Mouse (Mus musculus) right cerebral cortex, postnatal 36 days (tissue): ENCODE results near the gene Ifrd2.
A peak's percentile ranks its signal among the peaks of the same experiment; 100 is the strongest.

Source experiments
- DNase-seq, 2 experiments: peaks; one replicate each; pipeline ENCODE4 v3.0.0; 2022; ENCODE audit warnings: low spot score in 2 of 2, mixed read lengths in 1 of 2

The Ifrd2 gene

GRCm38 (mm10) chr9:107620954-107621353 is 33.5 kb downstream of the Ifrd2 start:
- no peak for DNase-seq

GRCm38 (mm10) chr9:107624539-107624938 is 37.1 kb downstream of the Ifrd2 start:
- DNase-seq: no peak

- DNase-seq: no peak
Observed at GRCm38 (mm10) chr9:107624951-107625350, 37.5 kb downstream of the Ifrd2 start.

GRCm38 (mm10) chr9:107625351-107626128 is 38.1 kb downstream of the Ifrd2 start:
- no peak for DNase-seq

GRCm38 (mm10) chr9:107626158-107626843 is 38.9 kb downstream of the Ifrd2 start:
- no peak for DNase-seq

GRCm38 (mm10) chr9:107626844-107627277 is 39.4 kb downstream of the Ifrd2 start:
- peak in 1 of 2 experiments; percentile 56 for DNase-seq

- DNase-seq: no peak
Observed at GRCm38 (mm10) chr9:107627387-107628255, 40.2 kb downstream of the Ifrd2 start.

- DNase-seq: no peak
Observed at GRCm38 (mm10) chr9:107628721-107629410, 41.4 kb downstream of the Ifrd2 start.

GRCm38 (mm10) chr9:107629411-107629730 is 41.9 kb downstream of the Ifrd2 start:
- DNase-seq: no peak

GRCm38 (mm10) chr9:107629901-107630425 is 42.5 kb downstream of the Ifrd2 start:
- DNase-seq: no peak

GRCm38 (mm10) chr9:107630576-107630975 is 43.1 kb downstream of the Ifrd2 start:
- DNase-seq: peak in 1 of 2 experiments; percentile 56

- DNase-seq: no peak
Observed at GRCm38 (mm10) chr9:107631311-107631826, 43.9 kb downstream of the Ifrd2 start.

- no peak for DNase-seq
Observed at GRCm38 (mm10) chr9:107631861-107632260, 44.4 kb downstream of the Ifrd2 start.

- DNase-seq: no peak
Observed at GRCm38 (mm10) chr9:107632478-107632877, 45.0 kb downstream of the Ifrd2 start.

GRCm38 (mm10) chr9:107633091-107633660 is 45.7 kb downstream of the Ifrd2 start:
- peak; percentile 73 to 74 for DNase-seq

- DNase-seq: no peak
Observed at GRCm38 (mm10) chr9:107633661-107634405, 46.4 kb downstream of the Ifrd2 start.

- DNase-seq: no peak
Observed at GRCm38 (mm10) chr9:107634406-107635278, 47.2 kb downstream of the Ifrd2 start.

- peak; percentile 88 to 91 for DNase-seq
Observed at GRCm38 (mm10) chr9:107635279-107636028, 48.0 kb downstream of the Ifrd2 start, which contains the start of gene Gnai2. Gnai2 (minus strand) TSS chr9:107635367.
